Mouse (Mus musculus) right cerebral cortex, postnatal 36 days (tissue): Measurements from ENCODE around the gene Apobec3.

Experiments
- DNase-seq, 2 experiments: peaks; one replicate each; pipeline ENCODE4 v3.0.0; 2022; ENCODE audit warnings: low spot score in 2 of 2, mixed read lengths in 1 of 2

Apobec3 gene

DNA sequence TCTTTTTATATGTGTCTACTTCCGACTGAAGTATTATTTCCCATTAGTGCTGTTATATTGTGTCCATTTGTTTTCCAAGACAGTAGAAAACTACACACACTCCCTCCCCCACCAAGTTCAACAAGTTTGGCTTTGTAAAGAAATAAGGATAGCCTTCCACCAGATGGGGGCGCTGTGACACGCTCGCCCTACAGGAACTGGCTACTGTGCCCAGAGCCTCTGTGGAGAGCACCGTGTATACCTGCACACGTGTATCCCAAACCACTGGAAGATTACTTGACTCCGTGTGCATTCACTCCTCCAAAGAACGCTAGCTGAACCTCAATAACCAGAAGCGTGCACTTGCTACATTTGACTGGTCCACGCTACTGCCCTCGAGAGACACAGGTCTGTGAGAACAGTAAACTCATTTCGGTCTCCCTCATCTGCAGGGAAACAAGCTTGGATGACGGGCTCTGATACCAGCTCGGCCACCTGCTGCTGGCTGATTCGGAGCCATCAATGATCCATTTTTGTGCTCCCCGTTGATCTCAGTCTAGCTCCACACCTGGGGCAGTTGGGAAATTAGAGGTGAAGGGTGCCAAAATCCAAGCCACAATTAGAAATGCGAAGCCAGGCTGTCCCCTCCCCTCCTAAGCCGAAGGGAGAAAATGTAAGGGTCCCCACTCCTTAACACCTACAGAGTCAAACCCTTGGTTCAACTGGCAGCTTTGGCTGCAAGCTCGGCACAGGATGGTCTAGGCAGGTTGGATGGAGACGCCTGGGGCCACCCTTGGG is at the start of gene Apobec3:
Gene Apobec3, plus strand, starts transcription at position 224 of the 777 bp plus-strand sequence.
- DNase-seq = no peak

GRCm38 (mm10) chr15:79842985-79843384 is 48.5 kb upstream of the Apobec3 start:
- DNase-seq = no peak

DNA sequence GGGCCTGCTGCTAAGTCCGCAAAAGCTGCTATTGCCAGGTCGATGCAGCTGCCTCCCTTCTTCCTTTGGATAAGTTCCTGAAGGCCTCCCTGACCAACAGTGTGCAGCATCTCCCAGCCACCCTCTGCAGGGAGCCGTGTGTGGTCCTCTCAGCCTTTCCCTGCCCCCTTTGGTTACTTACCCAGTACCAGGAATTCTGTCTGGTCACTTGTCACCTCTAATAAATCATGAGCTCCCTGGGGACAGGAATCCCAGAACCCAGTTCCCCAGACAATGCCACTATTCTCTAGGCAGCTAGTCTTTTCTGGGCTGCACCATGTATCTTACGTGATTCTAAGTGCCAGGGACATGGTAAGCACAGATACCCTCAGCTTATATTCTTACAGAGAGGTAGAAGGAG is 45.5 kb upstream of the Apobec3 start:
- DNase-seq = no peak

DNA sequence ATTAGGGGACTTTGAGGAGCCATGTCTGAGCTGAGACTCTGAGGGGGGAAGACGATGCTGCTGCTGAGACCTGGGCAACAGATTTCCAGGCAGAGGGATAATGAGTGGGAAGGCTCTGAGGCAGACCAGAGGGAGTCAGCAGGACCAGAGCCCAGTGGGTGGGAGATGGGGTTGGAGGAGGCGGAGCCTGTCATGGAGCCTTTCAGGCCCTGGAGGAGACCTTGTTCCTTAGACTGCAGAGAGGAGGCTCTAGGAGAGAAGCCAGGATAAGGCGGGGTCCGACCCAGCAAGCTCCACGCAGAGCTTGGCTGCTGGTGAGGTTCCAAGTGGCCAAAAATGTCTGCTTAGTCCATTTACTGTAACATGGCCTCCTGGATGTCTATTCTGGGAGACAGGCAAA is 44.4 kb upstream of the Apobec3 start:
- DNase-seq = peak in 1 of 2 experiments; percentile 12

DNA sequence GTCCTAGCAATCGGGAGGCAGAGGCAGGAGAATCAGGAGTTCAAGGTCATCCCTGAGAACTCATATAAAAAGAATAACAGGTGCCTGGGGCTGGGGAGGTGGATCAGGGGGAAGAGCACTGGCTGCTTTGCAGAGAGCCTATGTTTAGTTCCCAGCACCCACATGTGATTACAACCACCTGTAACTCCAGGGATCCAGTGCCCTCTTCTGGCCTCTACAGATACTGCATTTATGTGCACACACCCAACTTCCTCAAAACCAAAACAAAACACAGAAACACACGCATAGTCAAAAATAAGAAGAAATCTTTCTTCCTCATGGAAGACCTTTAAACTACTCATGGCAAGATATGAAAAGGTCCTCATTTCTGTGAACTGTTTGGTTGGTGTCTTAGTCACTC is 41.3 kb upstream of the Apobec3 start:
- no peak for DNase-seq

DNA sequence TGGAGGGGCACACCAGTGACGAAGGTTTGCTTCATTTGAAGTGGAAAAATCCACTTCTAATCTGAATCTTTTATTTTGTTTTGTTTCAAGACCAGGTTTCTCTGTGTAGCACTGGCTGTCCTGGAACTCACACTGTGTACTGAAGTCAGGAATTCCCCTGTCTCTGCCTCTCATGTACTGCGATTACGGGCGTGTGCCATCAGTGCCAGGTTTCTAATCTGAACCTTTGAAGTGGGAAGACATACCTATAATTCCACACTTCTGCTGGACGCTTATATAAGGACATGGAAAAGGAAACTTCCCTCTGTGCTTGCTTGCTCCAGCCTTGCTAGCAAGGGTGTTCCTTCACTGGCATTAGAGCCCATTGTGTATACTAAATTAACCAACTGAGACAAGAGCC is 32.5 kb upstream of the Apobec3 start:
- no peak for DNase-seq

DNA sequence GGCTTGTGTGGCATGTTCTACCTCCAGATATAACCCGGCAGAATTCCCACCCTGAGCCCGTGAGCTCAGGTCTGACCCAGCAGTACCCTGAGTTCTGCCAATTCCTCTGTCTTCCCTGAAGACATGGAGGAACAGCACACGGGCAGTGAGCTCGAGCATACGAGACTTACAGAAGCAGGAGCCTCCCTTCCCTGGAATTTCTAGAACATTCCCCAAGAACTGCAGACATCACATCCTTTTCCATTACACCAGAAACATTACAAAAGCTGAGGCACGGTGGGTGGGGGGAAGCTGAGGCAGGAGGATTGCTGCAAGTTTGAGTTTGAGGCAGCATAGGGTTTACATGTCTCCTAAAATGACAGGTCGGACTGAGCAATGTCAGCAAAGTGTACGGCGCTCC is 31.6 kb upstream of the Apobec3 start:
- no peak for DNase-seq

DNA sequence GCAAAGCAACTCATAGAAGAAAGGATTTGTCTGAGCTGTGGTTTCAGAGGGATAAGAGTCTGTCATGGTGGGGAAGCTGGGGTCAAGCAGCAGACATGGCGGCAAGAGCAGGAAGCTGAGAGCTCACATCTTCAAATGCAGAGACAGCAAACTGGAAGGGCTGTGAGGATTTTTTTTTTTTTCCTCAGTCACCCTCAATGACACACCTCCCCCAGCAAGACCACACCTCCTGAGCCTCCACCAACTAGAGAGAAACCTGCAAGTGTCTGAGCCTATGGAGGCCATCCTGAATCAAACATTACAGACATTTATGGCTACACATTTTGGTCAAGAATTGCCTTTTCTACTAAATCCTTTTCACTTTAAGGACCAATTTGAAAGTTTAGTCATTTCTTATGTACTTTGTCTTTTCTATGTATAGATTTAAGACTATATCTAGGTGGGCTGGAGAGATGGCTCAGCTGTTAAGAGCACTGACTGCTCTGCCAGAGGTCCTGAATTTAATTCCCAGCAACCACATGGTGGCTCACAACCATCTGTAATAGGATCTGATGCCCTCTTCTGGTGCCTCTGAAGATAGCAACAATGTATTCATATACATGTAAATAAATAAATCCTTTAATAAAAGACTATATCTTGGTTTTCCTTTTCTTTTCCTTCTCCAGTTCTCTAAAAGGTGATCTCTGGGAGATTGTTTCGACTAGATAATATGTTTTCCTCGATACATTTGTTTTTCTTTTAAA is 24.0 kb upstream of the Apobec3 start:
- DNase-seq = no peak

- DNase-seq = no peak
Measured at GRCm38 (mm10) chr15:79873545-79873944, 17.9 kb upstream of the Apobec3 start.

DNA sequence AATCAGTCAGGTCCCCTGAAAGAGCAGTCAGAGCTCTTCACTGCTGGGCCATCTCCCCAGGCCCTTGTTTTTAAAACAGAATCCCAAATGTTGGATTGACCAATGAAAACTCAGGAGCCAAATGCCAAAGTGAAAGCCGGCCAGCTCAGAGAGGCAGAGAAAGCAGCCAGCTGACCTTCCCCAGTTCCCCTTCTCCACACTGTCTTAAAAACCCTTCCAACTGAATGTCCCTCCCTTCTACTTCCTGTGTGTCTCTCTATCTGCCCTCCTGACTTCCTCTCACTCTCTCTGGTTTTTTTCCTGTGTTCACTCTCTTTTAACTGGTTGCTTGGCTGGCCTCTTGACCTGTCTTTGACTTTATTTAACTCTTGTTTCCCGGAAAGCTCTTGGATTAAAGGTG is 17.5 kb upstream of the Apobec3 start:
- DNase-seq = no peak

DNA sequence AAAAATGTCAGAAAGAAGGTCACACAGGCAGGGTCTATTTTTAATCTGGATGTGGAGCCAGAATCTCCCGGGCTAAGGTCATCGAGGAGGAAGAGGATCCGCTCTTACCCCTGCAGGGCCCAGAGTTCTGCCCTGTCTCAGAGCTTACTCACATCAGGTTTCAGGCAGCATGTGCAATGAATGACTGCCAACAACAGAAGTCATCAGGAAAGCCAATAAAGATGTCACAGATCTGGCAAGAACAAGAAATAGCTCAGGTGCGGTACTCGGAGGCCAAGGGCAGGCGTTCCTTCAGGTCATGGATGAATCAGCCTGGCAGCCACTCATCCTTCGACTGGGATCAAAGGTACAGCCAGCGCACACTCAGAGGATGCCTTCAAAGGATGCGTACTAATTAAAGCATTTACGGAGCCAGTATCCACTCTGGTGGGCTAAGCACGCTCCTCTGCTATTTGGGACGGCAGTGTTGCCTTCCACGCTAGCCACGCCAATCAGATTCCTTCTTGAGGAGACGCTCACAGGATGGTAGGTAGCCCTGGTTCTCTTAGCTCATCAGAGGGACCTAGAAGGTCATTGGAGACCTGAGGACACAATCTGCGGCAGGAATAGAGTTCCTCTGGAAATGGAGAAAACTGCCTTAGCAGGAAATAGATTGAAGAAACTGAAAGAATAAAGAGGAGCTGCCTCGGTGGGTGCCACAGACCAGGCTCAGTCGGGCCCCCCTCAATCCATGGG is 16.0 kb upstream of the Apobec3 start:
- DNase-seq = no peak

DNA sequence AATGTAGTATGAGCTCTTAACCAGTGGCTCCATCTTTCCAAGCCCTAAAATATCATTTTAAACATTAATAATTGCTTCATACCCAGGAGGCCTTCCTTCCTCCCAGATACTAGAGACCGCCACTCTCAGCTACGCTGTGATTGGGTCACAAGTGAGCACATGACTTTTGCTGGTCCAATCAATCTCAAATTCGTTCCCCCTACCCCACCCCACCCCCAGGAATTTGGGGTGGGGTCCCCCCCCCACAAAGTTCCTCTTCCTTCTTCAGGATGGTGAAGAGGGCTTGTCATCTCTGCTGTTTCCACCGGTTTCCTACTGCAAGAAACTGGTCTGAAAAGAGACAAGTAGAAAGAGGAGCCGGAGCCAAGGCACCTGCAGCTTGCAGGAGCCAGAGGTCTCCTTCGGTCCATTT is 12.7 kb upstream of the Apobec3 start:
- no peak for DNase-seq

DNA sequence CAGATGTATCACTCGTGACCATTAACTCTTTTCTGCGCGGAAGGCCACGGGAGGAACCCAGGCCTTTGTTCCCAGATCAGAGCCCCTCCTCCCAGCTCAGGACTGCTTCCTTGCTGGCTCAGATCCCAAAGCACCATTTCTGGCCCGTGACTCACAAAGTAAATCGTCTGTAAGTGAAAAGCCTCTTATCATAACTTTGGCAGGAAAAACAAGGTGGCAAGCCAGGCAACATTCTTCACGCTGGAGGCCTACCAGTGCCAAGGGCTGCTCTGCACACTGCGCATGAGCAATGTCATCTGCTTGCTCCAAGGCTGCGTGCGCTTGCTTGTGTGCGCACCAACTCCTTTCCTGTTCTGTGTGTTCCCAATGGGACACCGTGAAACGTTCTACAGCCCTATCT is 12.1 kb upstream of the Apobec3 start:
- DNase-seq = peak; percentile 64 to 73

GRCm38 (mm10) chr15:79880477-79880876 is 11.0 kb upstream of the Apobec3 start:
- DNase-seq = no peak

- peak; percentile 58 to 76 for DNase-seq
Measured at GRCm38 (mm10) chr15:79882623-79883267, 8.7 kb upstream of the Apobec3 start.

GRCm38 (mm10) chr15:79883352-79883822 is 8.1 kb upstream of the Apobec3 start:
- DNase-seq = peak; percentile 89 to 91

- no peak for DNase-seq
Measured at GRCm38 (mm10) chr15:79884820-79885219, 6.6 kb upstream of the Apobec3 start.

DNA sequence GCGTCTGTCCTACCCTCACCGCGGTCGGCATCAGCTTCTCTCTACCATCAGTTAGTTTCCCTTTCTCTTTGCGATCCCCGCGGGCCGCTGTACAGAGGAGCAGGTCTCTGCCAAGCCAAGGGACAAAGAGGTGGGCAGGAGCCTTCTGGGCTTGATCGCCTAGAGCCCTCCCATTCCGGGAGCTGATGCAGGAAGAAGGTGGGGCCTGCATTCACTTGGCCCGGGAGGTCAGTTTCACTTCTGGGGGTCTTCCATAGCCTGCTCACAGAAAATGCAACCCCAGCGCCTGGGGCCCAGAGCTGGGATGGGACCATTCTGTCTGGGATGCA is 718 bp downstream of the Apobec3 start:
- no peak for DNase-seq

DNA sequence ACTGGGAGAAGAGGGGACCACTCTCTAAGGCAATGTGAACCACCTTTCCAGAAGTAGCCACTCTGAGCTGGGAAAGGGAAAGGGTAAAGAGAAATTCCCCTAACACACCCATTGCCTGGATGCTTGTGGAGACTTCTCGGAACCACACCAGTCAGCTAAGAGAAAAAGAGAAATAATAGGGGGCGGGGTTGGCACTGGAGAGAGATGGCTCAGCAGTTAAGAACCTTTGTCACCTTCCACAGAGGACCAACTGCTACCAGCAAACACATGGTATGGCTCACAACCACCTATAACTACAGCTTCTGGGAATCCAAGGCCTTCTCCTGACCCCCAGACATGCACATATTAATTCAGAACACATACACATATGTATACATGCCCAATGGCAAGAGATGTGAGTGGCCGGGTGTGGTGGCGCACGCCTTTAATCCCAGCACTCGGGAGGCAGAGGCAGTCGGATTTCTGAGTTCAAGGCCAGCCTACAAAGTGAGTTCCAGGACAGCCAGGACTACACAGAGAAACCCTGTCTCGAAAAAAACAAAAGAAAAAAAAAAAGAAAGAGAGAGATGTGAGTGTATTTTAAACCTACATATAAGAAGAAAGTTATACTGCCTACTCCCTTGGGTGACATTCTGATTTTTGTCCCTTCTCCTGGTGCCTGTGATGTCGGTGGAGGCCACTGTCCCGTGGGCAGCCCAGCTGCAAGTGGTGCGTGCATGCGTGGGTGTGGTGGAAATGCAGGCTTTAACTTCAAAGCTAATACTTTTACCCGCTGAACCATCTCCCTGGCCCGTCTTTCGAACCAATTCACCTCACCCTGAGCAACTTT is 1.8 kb downstream of the Apobec3 start:
- DNase-seq = no peak

- DNase-seq = no peak
Measured at GRCm38 (mm10) chr15:79893824-79894123, 2.3 kb downstream of the Apobec3 start.

DNA sequence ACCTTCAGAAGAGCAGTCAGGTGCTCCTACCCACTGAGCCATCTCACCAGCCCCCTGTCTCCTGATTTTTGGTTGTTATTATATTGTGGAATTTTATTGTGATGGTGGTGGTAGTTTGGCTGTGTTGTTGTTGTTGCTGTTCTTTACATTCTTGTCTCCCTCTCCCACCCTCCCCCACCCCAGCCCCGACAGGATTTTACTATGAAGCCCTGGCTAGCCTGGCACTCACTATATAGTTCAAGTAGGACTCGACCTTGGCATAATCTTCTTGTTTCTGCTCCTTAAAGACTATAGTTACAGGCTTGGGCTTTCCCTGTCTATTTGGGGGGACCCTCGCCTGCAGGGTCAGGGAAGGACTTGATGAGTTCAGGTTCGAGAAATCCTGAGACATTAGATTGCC is 2.9 kb downstream of the Apobec3 start:
- no peak for DNase-seq
